Mouse (Mus musculus): ENCODE results near the gene Clstn2. TPM values are rescaled to one million over a fixed set of nuclear protein-coding genes. Genes with fewer than 3 reads are reported as not detected.

The Clstn2 gene
- total and polyA plus RNA-seq, 2 experiments from 2014 or later = 10.1 to 51.6 TPM

DNA sequence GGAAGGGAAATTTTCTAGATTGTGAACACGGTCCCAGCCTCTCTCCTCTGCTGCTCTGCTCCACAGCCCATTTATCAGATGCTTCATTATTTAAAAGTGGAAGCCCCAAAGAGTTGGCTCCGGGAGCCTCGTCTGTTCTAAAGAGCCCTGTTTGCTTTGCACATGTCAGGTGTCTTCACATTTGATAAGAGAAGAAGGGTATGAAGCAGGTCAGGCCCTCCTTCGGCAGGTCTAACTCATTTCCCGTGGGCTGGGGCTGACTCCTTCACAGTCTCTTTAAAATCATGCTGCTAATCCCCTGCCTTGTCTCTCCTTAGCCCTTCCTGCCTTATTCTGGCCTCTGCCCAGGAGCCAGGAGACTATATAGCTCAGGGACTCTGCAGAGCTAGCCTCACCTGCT lies 263.6 kb downstream of the Clstn2 start:
- TF ChIP-seq CTCF (IDR thresholded peaks at IDR 0.05; ENCODE audit: low read depth) = no peak
- DNase-seq (ENCODE audit: low spot score) = no peak

DNA sequence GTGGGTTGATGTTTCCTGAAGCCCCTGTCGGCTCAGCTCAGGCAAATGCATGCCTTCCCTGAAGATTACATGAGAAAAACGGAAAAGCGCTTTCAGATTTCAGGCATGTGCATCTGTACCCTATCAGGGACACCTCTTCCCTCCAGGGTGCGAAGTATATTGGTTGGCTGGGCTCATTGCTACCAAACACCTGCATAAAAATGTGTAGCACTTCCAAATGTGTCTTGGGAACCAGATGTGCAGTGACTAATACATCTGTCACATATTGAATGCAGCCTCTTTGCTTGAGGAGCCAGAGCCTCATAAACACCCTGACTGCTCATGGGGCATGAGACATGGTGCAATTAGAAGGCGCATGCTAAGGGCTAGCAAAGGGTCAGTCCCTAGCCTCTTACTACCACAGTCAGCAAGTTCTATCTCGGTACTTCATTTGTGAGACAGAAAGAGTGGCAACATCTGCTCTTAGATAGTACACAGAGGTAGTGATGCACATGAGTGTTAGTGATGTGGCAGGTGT lies 267.7 kb downstream of the Clstn2 start:
- no peaks in the 10 kb centered on the region for H3K36me3 ChIP-seq (ENCODE audit: insufficient read depth, low read length)
- TF ChIP-seq CTCF (IDR thresholded peaks at IDR 0.05; ENCODE audit: low read depth) = no peak
- no peaks in the 10 kb centered on the region for H3K4me1 ChIP-seq (ENCODE audit: insufficient read depth, low read length)
- no peak overlapping the region for H3K9ac ChIP-seq (replicated peaks; ENCODE audit: low read length)
- H3K27ac ChIP-seq = no peak overlapping the region
- no peak overlapping the region for H3K4me3 ChIP-seq (ENCODE audit: low read length)
- DNase-seq (ENCODE audit: low spot score) (no peak), ATAC-seq (no peak)
- 87% methylated on average over 6 of the region's 6 CpGs for WGBS
- no peaks in the 10 kb centered on the region for H3K9me3 ChIP-seq (ENCODE audit: low read length)
- H3K27me3 ChIP-seq (ENCODE audit: insufficient read depth, low read length) = no peaks in the 10 kb centered on the region
- no peak overlapping the region for H3K4me2 ChIP-seq (ENCODE audit: low read depth, low read length)

More for the DNA sequence above, 263.6 kb downstream of the Clstn2 start:
- Histone ChIP-seq H3K36me3 (ENCODE audit: insufficient read depth, low read length) (no peaks in the 10 kb centered on the region), H3K9me3 (ENCODE audit: low read length) (no peaks in the 10 kb centered on the region), H3K4me3 (ENCODE audit: low read length) (no peak overlapping the region), H3K4me1 (ENCODE audit: insufficient read depth, low read length) (no peaks in the 10 kb centered on the region), H3K27me3 (ENCODE audit: insufficient read depth, low read length) (no peaks in the 10 kb centered on the region), H3K27ac (no peak overlapping the region), H3K9ac (replicated peaks; ENCODE audit: low read length) (no peak overlapping the region), H3K4me2 (ENCODE audit: low read depth, low read length) (no peak overlapping the region)
- ATAC-seq = no peak
- 68% methylated on average over 5 of the region's 5 CpGs for WGBS

DNA sequence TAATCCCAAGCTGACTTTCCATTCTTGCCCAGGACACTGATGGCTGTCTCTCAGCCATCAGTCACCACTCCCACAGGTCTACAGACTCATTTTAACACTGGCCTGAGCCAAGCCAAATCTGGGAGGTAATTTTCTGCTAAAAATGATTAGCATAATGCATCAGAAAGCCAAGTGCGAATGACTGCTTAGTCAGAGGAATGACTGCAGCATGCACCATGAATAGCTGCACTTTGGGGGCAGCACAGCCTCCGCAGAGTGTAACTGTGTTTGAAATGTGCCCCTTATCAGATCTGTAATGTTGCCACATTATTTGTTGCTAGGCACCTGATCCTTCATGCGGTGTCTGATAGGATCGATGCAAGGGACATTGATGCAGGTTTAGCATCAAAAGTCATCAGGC lies 269.9 kb downstream of the Clstn2 start:
- ATAC-seq = no peak
- no peaks in the 10 kb centered on the region for H3K27me3 ChIP-seq (ENCODE audit: insufficient read depth, low read length)
- no peak for TF ChIP-seq CTCF (IDR thresholded peaks at IDR 0.05; ENCODE audit: low read depth)
- H3K4me1 ChIP-seq (ENCODE audit: insufficient read depth, low read length) = no peaks in the 10 kb centered on the region
- H3K4me3 ChIP-seq (ENCODE audit: low read length) = no peak overlapping the region
- H3K27ac ChIP-seq = no peak overlapping the region
- no peak overlapping the region for H3K4me2 ChIP-seq (ENCODE audit: low read depth, low read length)
- WGBS = 72% methylated on average over 4 of the region's 4 CpGs
- H3K9me3 ChIP-seq (ENCODE audit: low read length) = no peaks in the 10 kb centered on the region
- no peak overlapping the region for H3K9ac ChIP-seq (replicated peaks; ENCODE audit: low read length)
- H3K36me3 ChIP-seq (ENCODE audit: insufficient read depth, low read length) = no peaks in the 10 kb centered on the region
- DNase-seq (ENCODE audit: low spot score) = no peak

DNA sequence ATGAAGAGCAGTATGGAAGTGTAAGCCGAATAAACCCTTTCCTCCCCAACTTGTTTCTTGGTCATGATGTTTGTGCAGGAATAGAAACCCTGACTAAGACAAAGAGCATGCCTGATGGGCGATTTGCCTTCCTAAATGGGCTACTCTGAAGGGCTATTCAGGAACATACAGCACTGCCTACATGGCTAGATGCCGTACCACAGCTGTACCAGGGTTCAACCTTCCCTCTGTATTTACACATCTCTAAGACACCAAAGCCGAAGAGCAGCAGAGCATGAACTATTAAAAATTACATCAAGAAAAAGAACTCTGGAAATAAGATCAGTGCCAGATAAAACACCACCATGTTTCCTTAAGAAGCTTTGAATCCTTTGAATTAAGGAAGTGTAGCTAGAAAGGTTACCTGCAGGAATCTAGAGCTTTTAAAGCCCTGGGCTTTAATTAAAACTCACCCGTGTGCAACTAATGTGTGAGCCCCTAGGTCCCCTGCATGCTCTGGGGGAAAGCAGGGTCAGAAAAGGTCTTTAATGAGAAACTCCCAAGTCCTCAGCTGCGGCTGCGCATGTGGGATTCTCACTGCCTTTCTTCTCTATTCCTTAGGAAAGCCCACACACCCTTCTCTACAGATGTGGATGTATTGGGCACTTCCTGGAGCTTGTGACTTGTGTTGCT lies 277.2 kb downstream of the Clstn2 start:
- Histone ChIP-seq H3K4me3 (ENCODE audit: low read length) (no peak overlapping the region), H3K9me3 (ENCODE audit: low read length) (no peaks in the 10 kb centered on the region), H3K27me3 (ENCODE audit: insufficient read depth, low read length) (no peaks in the 10 kb centered on the region), H3K4me2 (ENCODE audit: low read depth, low read length) (no peak overlapping the region), H3K36me3 (ENCODE audit: insufficient read depth, low read length) (no peaks in the 10 kb centered on the region), H3K27ac (no peak overlapping the region), H3K4me1 (ENCODE audit: insufficient read depth, low read length) (no peaks in the 10 kb centered on the region), H3K9ac (replicated peaks; ENCODE audit: low read length) (no peak overlapping the region)
- WGBS = 73% methylated on average over 6 of the region's 7 CpGs
- TF ChIP-seq CTCF (IDR thresholded peaks at IDR 0.05; ENCODE audit: low read depth) = no peak
- DNase-seq (ENCODE audit: low spot score) (no peak), ATAC-seq (no peak)

- TF ChIP-seq CTCF (IDR thresholded peaks at IDR 0.05; ENCODE audit: low read depth) = no peak
- no peak overlapping the region for H3K4me3 ChIP-seq (ENCODE audit: low read length)
- H3K9ac ChIP-seq (replicated peaks; ENCODE audit: low read length) = no peak overlapping the region
- H3K9me3 ChIP-seq (ENCODE audit: low read length) = no peaks in the 10 kb centered on the region
- DNase-seq (ENCODE audit: low spot score) (no peak), ATAC-seq (no peak)
- no peaks in the 10 kb centered on the region for H3K4me1 ChIP-seq (ENCODE audit: insufficient read depth, low read length)
- H3K27ac ChIP-seq = no peak overlapping the region
- H3K27me3 ChIP-seq (ENCODE audit: insufficient read depth, low read length) = no peaks in the 10 kb centered on the region
- no peaks in the 10 kb centered on the region for H3K36me3 ChIP-seq (ENCODE audit: insufficient read depth, low read length)
- WGBS = 78% methylated on average over 2 of the region's 2 CpGs
- H3K4me2 ChIP-seq (ENCODE audit: low read depth, low read length) = no peak overlapping the region
Measured at GRCm38 (mm10) chr9:97753715-97754114, 279.3 kb downstream of the Clstn2 start.

DNA sequence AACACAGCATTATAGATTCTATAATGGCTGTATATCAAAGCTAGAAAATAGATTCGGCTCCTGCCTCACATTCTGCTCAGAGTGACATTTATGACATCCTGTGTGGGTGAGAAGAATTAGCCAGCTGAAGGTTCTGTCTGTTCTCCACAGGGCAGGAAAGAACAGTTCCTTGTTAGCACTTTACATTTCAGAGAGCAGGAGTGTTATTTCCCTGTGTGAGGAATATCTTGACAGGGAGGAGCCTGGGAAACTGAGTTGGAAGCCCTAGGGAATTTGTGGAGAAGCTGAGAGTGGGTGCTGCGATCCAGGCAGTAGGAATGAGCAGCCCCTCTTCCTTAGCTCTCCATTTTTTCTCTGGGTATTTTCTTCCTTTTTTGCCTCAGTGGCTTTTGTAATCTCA lies 286.4 kb downstream of the Clstn2 start:
- 69% methylated on average over 2 of the region's 2 CpGs for WGBS
- H3K9ac ChIP-seq (replicated peaks; ENCODE audit: low read length) = no peak overlapping the region

More for the DNA sequence above, 286.4 kb downstream of the Clstn2 start:
- TF ChIP-seq CTCF (IDR thresholded peaks at IDR 0.05; ENCODE audit: low read depth) = no peak
- H3K27ac ChIP-seq = no peak overlapping the region
- H3K9me3 ChIP-seq (ENCODE audit: low read length) = no peaks in the 10 kb centered on the region
- DNase-seq (ENCODE audit: low spot score) (no peak), ATAC-seq (no peak)
- no peak overlapping the region for H3K4me2 ChIP-seq (ENCODE audit: low read depth, low read length)
- H3K4me1 ChIP-seq (ENCODE audit: insufficient read depth, low read length) = no peaks in the 10 kb centered on the region
- H3K27me3 ChIP-seq (ENCODE audit: insufficient read depth, low read length) = no peaks in the 10 kb centered on the region
- no peak overlapping the region for H3K4me3 ChIP-seq (ENCODE audit: low read length)
- no peaks in the 10 kb centered on the region for H3K36me3 ChIP-seq (ENCODE audit: insufficient read depth, low read length)
